13 mouse cellular contexts compared by ENCODE assay signal in the genomic region with DNA sequence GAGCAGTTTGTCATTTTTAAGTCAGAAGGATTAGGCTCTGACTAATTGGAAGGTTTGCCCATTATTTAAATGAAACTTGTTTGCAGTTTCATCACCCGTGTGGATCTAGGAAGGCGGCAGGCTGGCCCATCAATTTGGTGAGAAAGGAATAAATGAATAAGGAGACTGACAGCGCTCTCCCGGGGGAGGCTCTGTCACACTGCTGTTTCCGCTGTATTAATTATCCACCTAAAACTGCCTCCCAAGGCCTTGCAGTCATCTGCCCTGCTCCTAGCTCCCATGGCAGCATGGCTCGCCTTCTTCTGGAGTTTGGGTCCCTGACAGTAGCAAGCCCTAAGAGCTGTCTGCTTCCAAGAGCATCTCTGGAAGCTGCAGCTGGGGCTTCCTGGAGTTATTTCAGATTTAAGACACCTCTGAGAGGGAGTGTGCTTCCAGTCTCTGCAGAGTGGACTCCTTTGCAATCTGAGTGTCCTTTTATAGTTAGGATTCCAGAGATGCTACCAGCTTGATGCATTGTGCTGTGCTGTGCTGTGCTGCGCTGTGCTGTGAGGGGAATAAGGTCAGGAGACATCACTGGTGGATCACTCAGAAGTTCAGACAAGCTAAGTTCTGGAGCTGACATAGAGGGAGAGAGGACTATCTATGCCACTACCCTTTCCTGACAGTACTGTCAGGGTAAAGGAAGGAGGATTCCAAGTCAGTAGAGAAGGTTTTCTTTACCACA.
DNase-seq lines count a peak whose midpoint lies in the region; ATAC-seq and TF ChIP-seq lines count a peak whose summit lies in the region.
"Had no signal": no experiment of that assay in that cellular context is flagged by ENCODE, and none has a peak within 500 bp of the region (broad histone marks: within the 10 kb centered on the region; RNA-seq: fewer than 3 reads in every experiment).

No protein-coding gene starts in this region.

- ATAC-seq in forebrain, embryonic 12.5 days (ENCODE audit: low FRiP score): peak; percentile 63
- ATAC-seq in hindbrain, postnatal 0 days: no peak
- peak; percentile 64; the same call in 1 of the 2 replicates for ATAC-seq in midbrain, embryonic 16.5 days
- no peak for ATAC-seq in stomach, postnatal 0 days (ENCODE audit: low FRiP score, low TSS enrichment)
- ATAC-seq: inflammation-experienced regulatory T-cells, adult 6 months had no signal

- H3K4me3 ChIP-seq in forebrain, embryonic 12.5 days (replicated peaks): no peak overlapping the region
- H3K4me3 ChIP-seq in hindbrain, postnatal 0 days (ENCODE audit: low read length): no peak overlapping the region
- no peak overlapping the region for H3K4me3 ChIP-seq in midbrain, embryonic 16.5 days (ENCODE audit: low read depth, low read length)
- no peak overlapping the region for H3K4me3 ChIP-seq in stomach, postnatal 0 days (ENCODE audit: low read depth, low read length)
- H3K4me3 ChIP-seq: embryonic facial prominence, embryonic 12.5 days; heart, embryonic 10.5 days; limb, embryonic 12.5 days had no signal

- TF ChIP-seq CTCF in hindbrain, postnatal 0 days (IDR thresholded peaks at IDR 0.05; ENCODE audit: low read depth): no peak
- no peak for TF ChIP-seq CTCF in stomach, postnatal 0 days (IDR thresholded peaks at IDR 0.05; ENCODE audit: low read depth)

- H3K9me3 ChIP-seq in forebrain, embryonic 12.5 days: no peaks in the 10 kb centered on the region
- H3K9me3 ChIP-seq in hindbrain, postnatal 0 days (ENCODE audit: low read length): no peaks in the 10 kb centered on the region
- no peaks in the 10 kb centered on the region for H3K9me3 ChIP-seq in midbrain, embryonic 16.5 days (replicated peaks; ENCODE audit: control insufficient read depth, low read length, poor library complexity, severe bottlenecking)
- no peaks in the 10 kb centered on the region for H3K9me3 ChIP-seq in stomach, postnatal 0 days (ENCODE audit: control insufficient read depth, low read length)
- H3K9me3 ChIP-seq: embryonic facial prominence, embryonic 12.5 days; heart, embryonic 10.5 days; limb, embryonic 12.5 days had no signal

- peak; percentile 1 for DNase-seq in cerebellum, adult 9-10 months
- no peak for DNase-seq in cerebellum, adult 9-11 months
- peak; percentile 53 for DNase-seq in hindbrain, postnatal 0 days (ENCODE audit: low spot score)
- DNase-seq in gastrocnemius, adult 8-10 months (ENCODE audit: low spot score in 2 of 2): no peak
- no peak for DNase-seq in stomach, postnatal 0 days (ENCODE audit: low spot score)
- DNase-seq in testis, postnatal 14 days (ENCODE audit: low spot score): no peak
- DNase-seq: lung, adult 2 months had no signal

- TF ChIP-seq EP300 in stomach, postnatal 0 days (optimal IDR thresholded peaks at IDR 0.05): no peak

- peaks cover 10% of the 10 kb centered on the region for H3K4me1 ChIP-seq in forebrain, embryonic 12.5 days
- no peaks in the 10 kb centered on the region for H3K4me1 ChIP-seq in hindbrain, postnatal 0 days (ENCODE audit: insufficient read depth, low read length)
- peaks cover 5% of the 10 kb centered on the region for H3K4me1 ChIP-seq in midbrain, embryonic 16.5 days (ENCODE audit: control insufficient read depth, insufficient read depth, low read length)
- no peaks in the 10 kb centered on the region for H3K4me1 ChIP-seq in stomach, postnatal 0 days (replicated peaks; ENCODE audit: control insufficient read depth, insufficient read depth)
- H3K4me1 ChIP-seq: embryonic facial prominence, embryonic 12.5 days; heart, embryonic 10.5 days had no signal

- H3K9ac ChIP-seq in forebrain, embryonic 12.5 days: no peak overlapping the region
- H3K9ac ChIP-seq in hindbrain, postnatal 0 days (replicated peaks; ENCODE audit: low read length): no peak overlapping the region
- no peak overlapping the region for H3K9ac ChIP-seq in midbrain, embryonic 16.5 days (ENCODE audit: low read depth, low read length)
- no peak overlapping the region for H3K9ac ChIP-seq in stomach, postnatal 0 days (ENCODE audit: low read length)
- H3K9ac ChIP-seq: embryonic facial prominence, embryonic 12.5 days; limb, embryonic 12.5 days had no signal

- WGBS in forebrain, embryonic 12.5 days: 19% methylated on average over 7 of the region's 7 CpGs
- 24% methylated on average over 7 of the region's 7 CpGs for WGBS in hindbrain, postnatal 0 days
- 24% methylated on average over 7 of the region's 7 CpGs for WGBS in midbrain, embryonic 16.5 days
- WGBS in stomach, postnatal 0 days: 47% methylated on average over 7 of the region's 7 CpGs

- no peaks in the 10 kb centered on the region for H3K27me3 ChIP-seq in forebrain, embryonic 12.5 days
- H3K27me3 ChIP-seq in hindbrain, postnatal 0 days (ENCODE audit: insufficient read depth, low read length): no peaks in the 10 kb centered on the region
- no peaks in the 10 kb centered on the region for H3K27me3 ChIP-seq in midbrain, embryonic 16.5 days (ENCODE audit: control insufficient read depth, insufficient read depth, low read depth, low read length)
- no peaks in the 10 kb centered on the region for H3K27me3 ChIP-seq in stomach, postnatal 0 days (ENCODE audit: control insufficient read depth, insufficient read depth, low read length)
- H3K27me3 ChIP-seq: embryonic facial prominence, embryonic 12.5 days; limb, embryonic 12.5 days had no signal

- H3K36me3 ChIP-seq in forebrain, embryonic 12.5 days (replicated peaks): no peaks in the 10 kb centered on the region
- no peaks in the 10 kb centered on the region for H3K36me3 ChIP-seq in hindbrain, postnatal 0 days (ENCODE audit: insufficient read depth, low read length)
- H3K36me3 ChIP-seq in midbrain, embryonic 16.5 days (ENCODE audit: control insufficient read depth, insufficient read depth, low read length): no peaks in the 10 kb centered on the region
- H3K36me3 ChIP-seq in stomach, postnatal 0 days (ENCODE audit: control insufficient read depth, insufficient read depth, low read length): no peaks in the 10 kb centered on the region
- H3K36me3 ChIP-seq: embryonic facial prominence, embryonic 12.5 days; heart, embryonic 10.5 days; limb, embryonic 12.5 days had no signal

- H3K4me2 ChIP-seq in forebrain, embryonic 12.5 days: no peak overlapping the region
- H3K4me2 ChIP-seq in hindbrain, postnatal 0 days (ENCODE audit: low read depth, low read length): no peak overlapping the region
- H3K4me2 ChIP-seq in midbrain, embryonic 16.5 days (ENCODE audit: low read length): no peak overlapping the region
- H3K4me2 ChIP-seq in stomach, postnatal 0 days (replicated peaks; ENCODE audit: low read depth): no peak overlapping the region
- H3K4me2 ChIP-seq: embryonic facial prominence, embryonic 12.5 days; limb, embryonic 12.5 days had no signal

- H3K27ac ChIP-seq in forebrain, embryonic 12.5 days: no peak overlapping the region
- no peak overlapping the region for H3K27ac ChIP-seq in hindbrain, postnatal 0 days
- no peak overlapping the region for H3K27ac ChIP-seq in midbrain, embryonic 16.5 days (ENCODE audit: low read length)
- no peak overlapping the region for H3K27ac ChIP-seq in stomach, postnatal 0 days (replicated peaks)
- H3K27ac ChIP-seq: embryonic facial prominence, embryonic 12.5 days; heart, embryonic 10.5 days; limb, embryonic 12.5 days had no signal

Comparison
In these comparisons a context has a peak if more than half of its experiments do, and no peak if none do; other contexts are left out.
1. DNase-seq: peak in cerebellum, adult 9-10 months (single experiment) and hindbrain, postnatal 0 days (single experiment); none in cerebellum, adult 9-11 months (single experiment), gastrocnemius, adult 8-10 months (0 of 2), stomach, postnatal 0 days (single experiment) and testis, postnatal 14 days (single experiment).
2. ATAC-seq: peak in forebrain, embryonic 12.5 days (single experiment) and midbrain, embryonic 16.5 days (single experiment); none in hindbrain, postnatal 0 days (single experiment) and stomach, postnatal 0 days (single experiment).